36 mouse cellular contexts compared by ENCODE assay signal in the genomic region with DNA sequence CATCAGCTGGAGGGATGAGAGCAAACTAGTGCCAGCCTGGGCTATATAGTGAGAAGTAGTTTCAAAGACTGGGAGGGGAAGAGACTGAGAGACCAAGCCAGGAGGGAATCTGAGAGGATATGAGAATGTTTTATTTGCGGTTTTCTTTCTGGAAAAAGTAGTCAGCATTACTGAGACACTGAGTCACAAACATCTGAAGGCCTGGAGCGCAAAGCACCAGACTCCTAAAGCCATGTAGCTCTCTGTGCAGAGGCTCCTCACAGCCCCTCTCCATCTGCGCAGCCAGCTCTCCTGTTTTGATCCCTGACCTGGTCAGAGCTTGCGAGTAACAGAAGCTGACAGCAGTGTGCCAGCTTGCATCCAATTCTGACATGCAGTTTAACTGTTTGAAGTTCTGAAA. TPM values are rescaled to one million over a fixed set of nuclear protein-coding genes. Genes with fewer than 3 reads are reported as not detected.
DNase-seq lines count a peak whose midpoint lies in the region; ATAC-seq and TF ChIP-seq lines count a peak whose summit lies in the region.
"Had no signal": no experiment of that assay in that cellular context is flagged by ENCODE, and none has a peak within 500 bp of the region (broad histone marks: within the 10 kb centered on the region; RNA-seq: fewer than 3 reads in every experiment).

No protein-coding gene starts in this region.

- peaks cover 2% of the 10 kb centered on the region for H3K79me3 ChIP-seq in C2C12 (ENCODE audit: low read depth)

- 91% methylated on average over 4 of the region's 4 CpGs for WGBS in forebrain, embryonic 13.5 days

- no peak for TF ChIP-seq CTCF in gastrocnemius, adult 2 months (IDR thresholded peaks at IDR 0.05)
- no peak for TF ChIP-seq CTCF in C2C12 (IDR thresholded peaks at IDR 0.05; ENCODE audit: control insufficient read depth, insufficient read depth, insufficient read length)
- TF ChIP-seq CTCF in embryonic fibroblast, embryonic 13.5 days (IDR thresholded peaks at IDR 0.05; ENCODE audit: borderline replicate concordance, insufficient read depth, low read length), result no peak

- no peak overlapping the region for H3K4me2 ChIP-seq in forebrain, embryonic 13.5 days
- H3K4me2 ChIP-seq: forebrain, embryonic 15.5 days; heart, embryonic 13.5 days; hindbrain, embryonic 15.5 days; liver, embryonic 13.5 days; neural tube, embryonic 13.5 days; stomach, embryonic 15.5 days had no signal

- intact Hi-C loops in gastrocnemius, adult 2 months (cut with DNase I), result no loop called here

- TF ChIP-seq POLR2A in embryonic fibroblast, embryonic 13.5 days (IDR thresholded peaks at IDR 0.05; ENCODE audit: low read depth, low read length), result no peak

- peak overlapping the region; percentile 38 for H3K27ac ChIP-seq in gastrocnemius, adult 2 months
- peak overlapping the region; percentile 77; the same call in 1 of the 2 replicates for H3K27ac ChIP-seq in embryonic fibroblast, embryonic 13.5 days (ENCODE audit: insufficient read depth, low read length)
- no peak overlapping the region for H3K27ac ChIP-seq in forebrain, embryonic 13.5 days
- H3K27ac ChIP-seq: heart, adult 2 months; heart, embryonic 13.5 days; hindbrain, embryonic 15.5 days; liver, embryonic 13.5 days; midbrain, embryonic 10.5 days; neural tube, embryonic 13.5 days; stomach, embryonic 15.5 days had no signal

- no peaks in the 10 kb centered on the region for H3K79me2 ChIP-seq in C2C12 (ENCODE audit: control insufficient read depth, insufficient read depth)

- no peak overlapping the region for H3K4me3 ChIP-seq in gastrocnemius, adult 2 months
- no peak overlapping the region for H3K4me3 ChIP-seq in C2C12 (ENCODE audit: insufficient read depth, poor library complexity, severe bottlenecking)
- H3K4me3 ChIP-seq in embryonic fibroblast, embryonic 13.5 days (ENCODE audit: insufficient read depth, low read length), result no peak overlapping the region
- no peak overlapping the region for H3K4me3 ChIP-seq in forebrain, embryonic 13.5 days
- H3K4me3 ChIP-seq: forebrain, embryonic 15.5 days; heart, adult 2 months; heart, embryonic 13.5 days; hindbrain, embryonic 15.5 days; liver, embryonic 13.5 days; midbrain, embryonic 10.5 days; neural tube, embryonic 13.5 days; stomach, embryonic 15.5 days had no signal

- H3ac ChIP-seq in C2C12 (ENCODE audit: control insufficient read depth, insufficient read length, low read depth), result no peak overlapping the region

- H3K9me3 ChIP-seq in forebrain, embryonic 13.5 days (replicated peaks), result no peaks in the 10 kb centered on the region
- H3K9me3 ChIP-seq: forebrain, embryonic 15.5 days; G1E; heart, embryonic 13.5 days; hindbrain, embryonic 15.5 days; liver, embryonic 13.5 days; midbrain, embryonic 10.5 days; neural tube, embryonic 13.5 days; stomach, embryonic 15.5 days had no signal

- ATAC-seq in forebrain, embryonic 13.5 days, result no peak
- ATAC-seq: inflammation-experienced regulatory T-cells, adult 6 months had no signal

- no peak overlapping the region for H3K9ac ChIP-seq in forebrain, embryonic 13.5 days
- H3K9ac ChIP-seq: forebrain, embryonic 15.5 days; heart, embryonic 13.5 days; hindbrain, embryonic 15.5 days; liver, embryonic 13.5 days; neural tube, embryonic 13.5 days; stomach, embryonic 15.5 days had no signal

- no peaks in the 10 kb centered on the region for H3K27me3 ChIP-seq in C2C12 (ENCODE audit: control insufficient read depth, insufficient read depth, insufficient read length)
- no peaks in the 10 kb centered on the region for H3K27me3 ChIP-seq in forebrain, embryonic 13.5 days
- H3K27me3 ChIP-seq: forebrain, embryonic 15.5 days; heart, embryonic 13.5 days; hindbrain, embryonic 15.5 days; liver, embryonic 13.5 days; neural tube, embryonic 13.5 days; stomach, embryonic 15.5 days had no signal

- DNase-seq in gastrocnemius, adult 2 months, result peak; percentile 36
- DNase-seq in gastrocnemius, adult 8-10 months (ENCODE audit: low spot score in 2 of 2), result no peak
- peak; percentile 59 for DNase-seq in 3134 (ENCODE audit: extremely low read depth, insufficient read length, low spot score)
- DNase-seq in ovary, postnatal 10 days (ENCODE audit: low spot score), result no peak
- DNase-seq: adrenal gland, adult 8-10 months; cerebellum, adult 9-10 months; heart, adult 2 months; heart, postnatal 10 days; kidney, adult 11 months; kidney, postnatal 14 days; liver, embryonic 13.5 days; lung, adult 18-20 months; lung, postnatal 10 days; right cerebral cortex, postnatal 25 days had no signal

- H3K4me1 ChIP-seq in embryonic fibroblast, embryonic 13.5 days (ENCODE audit: control insufficient read depth, insufficient read depth, low read length), result peaks cover 11% of the 10 kb centered on the region
- peaks cover 5% of the 10 kb centered on the region for H3K4me1 ChIP-seq in forebrain, embryonic 13.5 days
- H3K4me1 ChIP-seq: liver, embryonic 13.5 days; midbrain, embryonic 10.5 days; stomach, embryonic 15.5 days had no signal

- H3K36me3 ChIP-seq in C2C12 (ENCODE audit: control insufficient read depth, insufficient read depth), result peaks cover 6% of the 10 kb centered on the region
- no peaks in the 10 kb centered on the region for H3K36me3 ChIP-seq in forebrain, embryonic 13.5 days (ENCODE audit: poor library complexity, severe bottlenecking)
- H3K36me3 ChIP-seq: forebrain, embryonic 15.5 days; heart, embryonic 13.5 days; hindbrain, embryonic 15.5 days; liver, embryonic 13.5 days; neural tube, embryonic 13.5 days; stomach, embryonic 15.5 days had no signal

TF ChIP-seq in C2C12, 6 proteins besides CTCF, POLR2A, EP300 and RAD21:
- TF ChIP-seq FOSL1 (IDR thresholded peaks at IDR 0.05; ENCODE audit: insufficient read depth, low read length, poor library complexity, severe bottlenecking), result peak; percentile 12
- no peak for TF ChIP-seq MYOG (IDR thresholded peaks at IDR 0.05; ENCODE audit: control insufficient read depth, extremely low read depth, insufficient read length)
TF ChIP-seq in C2C12: peak in this region for 1.

RNA-seq across cellular contexts. Expression of gene Apoa1, which starts 40.0 kb away (rescaled TPM):
- total RNA-seq in gastrocnemius, adult 2 months (2021), result not detected
- total RNA-seq in gastrocnemius, adult 8-10 months (2022), result 1 to 10 TPM in 1 of 4 experiments, not detected in 3; 3.3 TPM
- polyA plus RNA-seq in C2C12 (2012; fragmentation: generic; extraction: Trizol), result not detected
- polyA plus RNA-seq in embryonic fibroblast, embryonic 13.5 days (2011; ENCODE audit: insufficient read length, low read depth, missing spikeins), result not detected in 2 replicates
- 1.2 and 5.4 TPM in 2 replicates for polyA plus RNA-seq in forebrain, embryonic 13.5 days (2015; fragmentation: Nextera tagmentation; extraction: Ambion mirVana)
- total RNA-seq: common myeloid progenitor, adult 5-6 weeks; G1E; heart, adult 2 months; hematopoietic stem cell, adult 5-6 weeks had no signal
- polyA plus RNA-seq: inflammation-experienced regulatory T-cells, adult 6 months had no signal

RNA-seq across cellular contexts. Expression of gene Apoc3, which starts 47.1 kb away (rescaled TPM):
- not detected for total RNA-seq in gastrocnemius, adult 2 months (2021)
- 1 to 10 TPM in 1 of 4 experiments, not detected in 3; 4.3 TPM for total RNA-seq in gastrocnemius, adult 8-10 months (2022)
- not detected for polyA plus RNA-seq in C2C12 (2012; fragmentation: generic; extraction: Trizol)
- not detected in 2 replicates for polyA plus RNA-seq in embryonic fibroblast, embryonic 13.5 days (2011; ENCODE audit: insufficient read length, low read depth, missing spikeins)
- polyA plus RNA-seq in forebrain, embryonic 13.5 days (2015; fragmentation: Nextera tagmentation; extraction: Ambion mirVana), result not detected in 2 replicates
- total RNA-seq: common myeloid progenitor, adult 5-6 weeks; gastrocnemius, postnatal 4 days; heart, adult 2 months; heart, postnatal 10 days; hematopoietic stem cell, adult 5-6 weeks; layer of hippocampus, postnatal 10 days; midbrain, postnatal 0 days had no signal
- polyA plus RNA-seq: embryonic facial prominence, embryonic 14.5 days; forebrain, embryonic 15.5 days; G1E; heart, embryonic 13.5 days; hindbrain, embryonic 15.5 days; inflammation-experienced regulatory T-cells, adult 6 months; kidney, embryonic 14.5 days; limb, embryonic 14.5 days; midbrain, embryonic 10.5 days; midbrain, postnatal 0 days; neural tube, embryonic 13.5 days had no signal

RNA-seq across cellular contexts. Expression of gene Apoa4, which starts 52.1 kb away (rescaled TPM):
- total RNA-seq in gastrocnemius, adult 2 months (2021), result not detected
- not detected for total RNA-seq in gastrocnemius, adult 8-10 months (2022)
- not detected for polyA plus RNA-seq in C2C12 (2012; fragmentation: generic; extraction: Trizol)
- polyA plus RNA-seq in embryonic fibroblast, embryonic 13.5 days (2011; ENCODE audit: insufficient read length, low read depth, missing spikeins), result not detected in 2 replicates
- 1.1 TPM in 1 of 2 replicates, not detected in the other for polyA plus RNA-seq in forebrain, embryonic 13.5 days (2015; fragmentation: Nextera tagmentation; extraction: Ambion mirVana)
- total RNA-seq: common myeloid progenitor, adult 5-6 weeks; G1E; gastrocnemius, adult 18-20 months; heart, adult 2 months; heart, postnatal 10 days; hematopoietic stem cell, adult 5-6 weeks; layer of hippocampus, postnatal 10 days; left cerebral cortex, adult 8-10 months; left cerebral cortex, postnatal 36 days; midbrain, postnatal 0 days had no signal
- polyA plus RNA-seq: forebrain, embryonic 15.5 days; G1E; heart, embryonic 13.5 days; hindbrain, embryonic 15.5 days; inflammation-experienced regulatory T-cells, adult 6 months; kidney, embryonic 14.5 days; midbrain, embryonic 10.5 days; midbrain, postnatal 0 days had no signal

Comparison
In these comparisons a context has a peak if more than half of its experiments do, and no peak if none do; other contexts are left out.
1. DNase-seq: peak in gastrocnemius, adult 2 months (single experiment) and 3134 (single experiment); none in gastrocnemius, adult 8-10 months (0 of 2) and ovary, postnatal 10 days (single experiment).